Mouse (Mus musculus) erythroid progenitor cell, adult 5-6 weeks (primary cell): ENCODE results near the gene Aprt. TPM values are rescaled to one million over a fixed set of nuclear protein-coding genes. Genes with fewer than 3 reads are reported as not detected.

Experiments used
- ATAC-seq: replicated peaks from 2 replicates; pipeline ENCODE4 v1.8.0; 2016; ENCODE audit warnings: moderate number of reproducible peaks, mild to moderate bottlenecking, moderate TSS enrichment, inconsistent platforms; ENCODE audit not compliant: poor library complexity, low FRiP score, severe bottlenecking
- total RNA-seq, 2 experiments: library from RNA; stranded (forward) in 1 of 2; stranded (reverse) in 1 of 2; fragments of 150-400 nt in 1 of 2; fragments of 186-747, 209-891 nt in 1 of 2; gene quantifications; 2 replicates each; pipeline versions ENCODE4 v1.2.3 to v1.2.4; 2015 to 2017; ENCODE audit warnings: low replicate concordance in 2 of 2

Gene Aprt
- total RNA-seq, 2 experiments from 2014 or later, result 12.3 to 39.4 TPM

DNA sequence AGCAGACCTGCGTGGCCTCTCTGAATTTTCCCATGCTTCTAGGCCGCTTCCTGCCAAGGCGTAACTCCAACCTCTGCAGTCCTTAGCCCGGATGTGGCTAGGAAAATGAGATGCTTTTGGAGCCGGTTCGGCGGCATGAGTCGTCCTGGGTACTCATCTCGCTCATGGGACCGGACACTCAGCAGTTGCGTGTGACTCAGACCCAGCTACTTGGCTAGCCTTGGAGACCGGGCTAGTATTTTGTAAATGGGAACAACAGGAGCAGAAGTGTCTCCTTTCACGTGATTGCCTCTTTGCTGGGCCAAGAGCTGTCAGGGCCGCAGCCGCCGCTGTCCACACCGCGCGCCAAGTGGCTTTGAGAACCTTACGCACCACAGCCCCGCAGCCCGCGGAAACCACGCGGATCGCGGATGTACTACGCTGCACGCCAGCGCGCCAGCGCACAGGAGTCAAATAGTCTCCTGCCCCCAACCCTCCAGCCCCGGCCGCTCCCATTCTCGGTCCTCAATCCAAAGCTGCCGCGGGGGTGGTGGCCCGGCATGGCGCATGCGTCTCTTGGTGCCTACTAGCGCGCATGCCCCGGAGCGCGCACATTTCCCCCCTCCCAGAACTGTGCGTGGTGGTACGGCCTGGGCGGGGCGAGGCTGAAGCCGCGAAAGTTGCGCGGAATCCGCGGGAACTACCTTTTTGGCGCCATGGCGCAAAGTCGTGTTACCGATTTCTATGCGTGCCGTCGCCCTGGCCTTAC lies 9.2 kb downstream of the Aprt start, which contains the start of gene Cdt1:
Cdt1 (plus strand) TSS at position 655 of the 748 bp plus-strand sequence.
- ATAC-seq, result peak; percentile 88

DNA sequence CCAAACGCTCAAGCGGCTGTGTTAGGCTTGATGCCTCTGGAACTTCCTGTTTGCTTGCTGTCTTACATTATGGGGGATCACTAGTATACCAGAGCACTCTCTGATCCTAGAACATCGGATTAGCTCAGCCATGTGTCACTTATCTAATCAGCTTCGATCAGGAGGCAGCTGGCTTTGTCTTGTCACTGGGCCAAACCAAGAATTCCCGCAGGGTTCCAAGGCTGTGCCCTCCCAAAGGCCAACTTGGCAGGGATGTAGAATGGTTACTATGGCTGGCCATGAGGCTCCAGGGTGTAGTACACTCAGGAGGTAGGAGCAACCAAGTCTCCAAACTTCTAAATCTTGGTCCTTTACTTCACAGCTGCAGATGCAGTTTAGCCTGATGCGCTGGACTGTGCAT lies 9.9 kb downstream of the Aprt start:
- ATAC-seq, result peak; percentile 1; the same call in 1 of the 2 replicates

DNA sequence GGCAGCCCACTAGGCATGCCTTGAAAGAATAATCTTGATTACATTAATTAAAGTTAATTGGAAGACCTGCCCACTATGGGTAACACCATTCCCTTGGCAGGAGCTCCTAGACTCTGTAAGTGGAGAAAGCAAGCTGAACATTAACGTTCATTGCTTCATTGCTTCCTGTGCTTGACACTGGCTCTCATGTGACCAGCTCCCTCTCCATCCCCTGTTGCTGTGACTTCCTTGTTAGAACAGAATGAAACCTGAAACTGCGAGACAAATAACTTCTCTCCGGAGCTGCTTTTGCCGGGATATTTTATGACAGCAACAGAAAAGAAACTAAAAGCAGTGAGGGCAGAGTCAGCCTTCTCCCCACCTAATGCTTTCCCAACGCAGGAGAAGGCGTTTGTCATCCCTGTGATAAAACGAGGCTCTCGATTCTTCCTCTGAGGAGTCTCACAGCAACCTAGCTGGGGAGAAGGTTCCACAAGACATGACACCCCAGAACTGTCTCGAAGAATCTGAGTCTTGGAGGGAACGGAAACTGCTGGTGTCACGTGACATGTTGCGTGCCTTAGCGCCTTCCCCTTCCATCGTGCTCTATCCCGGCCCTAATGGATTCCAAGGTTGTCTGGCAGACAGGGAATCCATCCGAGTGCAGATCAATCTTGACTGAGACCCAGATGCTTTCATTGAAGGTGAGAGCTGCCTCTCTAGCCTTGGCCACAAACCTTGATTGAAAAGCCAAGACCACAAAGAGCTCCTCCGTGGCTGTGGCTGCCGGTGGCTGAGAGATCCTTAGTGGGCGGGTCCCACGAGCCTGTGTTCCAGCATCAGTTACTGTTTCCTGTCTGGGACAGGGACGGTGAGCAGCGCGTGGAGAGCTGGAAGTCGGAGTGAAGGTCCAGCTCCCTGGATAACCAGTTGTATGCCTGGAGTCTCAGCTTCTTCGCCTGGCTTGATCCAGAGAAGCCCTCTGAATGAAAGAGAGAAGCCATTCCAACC lies 12.1 kb downstream of the Aprt start:
- ATAC-seq, result no peak

DNA sequence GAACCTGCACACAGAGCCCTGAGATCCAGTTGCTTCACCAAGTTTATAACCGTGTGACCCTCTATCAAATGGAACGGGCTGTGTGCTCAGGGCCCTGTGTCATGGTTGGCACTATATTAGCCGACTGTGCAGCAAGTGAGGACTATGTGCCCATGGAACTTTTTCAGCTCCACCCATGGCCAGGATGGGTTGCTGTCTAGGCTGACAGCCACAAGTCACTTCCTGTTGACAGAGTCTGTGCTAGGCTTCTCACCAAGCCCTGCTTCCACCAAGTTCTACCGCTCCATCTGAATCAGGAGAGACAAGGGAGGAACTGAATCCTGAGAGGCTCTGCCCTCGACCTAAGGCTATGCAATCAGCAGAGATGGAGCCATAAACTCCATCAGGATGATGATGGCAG lies 15.5 kb downstream of the Aprt start:
- ATAC-seq, result no peak

DNA sequence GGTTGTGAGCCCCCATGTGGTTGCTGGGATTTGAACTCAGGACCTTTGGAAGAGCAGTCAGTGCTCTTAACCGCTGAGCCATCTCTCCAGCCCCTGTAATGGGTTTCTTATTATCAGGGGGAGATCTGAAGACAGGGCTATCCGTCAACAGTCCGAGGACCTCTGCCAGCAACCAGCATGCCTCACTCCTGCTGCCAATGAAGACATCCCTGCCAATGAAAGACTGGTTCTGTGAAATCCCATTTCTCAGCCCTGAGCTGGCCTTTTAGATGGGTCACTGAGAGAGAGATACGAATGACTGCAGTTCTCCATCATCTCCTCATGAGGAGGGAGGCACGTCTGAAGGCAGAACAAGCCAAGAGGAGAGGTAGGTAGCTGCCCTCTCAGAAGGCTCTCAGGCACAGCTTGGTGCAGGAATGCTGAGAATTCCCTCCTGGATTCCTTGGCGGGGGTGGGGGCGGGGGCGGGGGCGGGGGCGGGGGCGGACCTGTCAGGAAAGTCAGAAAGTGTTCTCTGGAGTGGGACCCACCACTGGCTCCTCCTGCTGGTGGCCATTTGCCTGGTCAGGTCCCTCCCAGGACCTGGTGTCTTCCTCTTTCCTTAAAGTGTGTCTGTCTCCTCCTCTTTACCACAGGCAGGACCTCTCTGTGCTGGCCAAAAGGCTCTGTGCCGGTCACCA lies 17.9 kb downstream of the Aprt start:
- ATAC-seq, result no peak

DNA sequence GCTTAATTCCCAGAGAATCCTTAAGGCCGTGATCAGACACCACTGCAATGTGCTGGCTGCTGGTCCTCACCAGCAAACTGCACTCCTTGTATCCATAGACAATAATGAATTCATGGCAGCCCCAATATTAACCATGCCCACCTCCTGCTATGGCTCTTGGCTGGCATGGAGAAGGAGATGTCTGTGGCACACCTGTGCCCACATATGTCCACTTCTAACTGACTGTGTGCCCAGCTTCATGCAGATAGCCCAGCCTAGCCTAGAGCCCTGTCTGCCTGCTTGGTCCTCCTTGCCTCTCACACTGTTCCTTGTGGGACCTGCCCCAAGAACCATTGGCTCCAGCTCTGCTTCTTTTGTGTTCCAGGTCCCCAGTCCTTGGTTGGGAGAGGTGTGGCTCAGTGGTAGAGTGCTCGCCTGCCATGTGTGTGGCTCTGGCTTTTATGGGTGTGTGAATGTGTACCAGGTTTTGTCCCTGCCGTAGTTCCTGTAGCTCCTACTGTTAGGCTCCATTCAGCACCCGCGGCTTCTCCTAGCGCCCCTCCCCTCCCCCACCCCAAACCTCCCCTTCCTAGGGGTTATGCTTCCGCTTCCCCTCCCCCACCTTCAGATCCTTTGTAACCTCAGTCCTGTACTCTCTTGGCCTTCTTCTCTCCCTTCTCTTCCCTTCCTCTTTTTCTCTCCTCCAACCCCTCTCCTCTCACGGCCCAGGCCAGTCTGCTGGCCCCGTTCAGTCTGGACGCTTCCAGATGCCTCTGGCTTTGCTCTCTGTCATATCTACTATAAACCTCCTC lies 19.3 kb downstream of the Aprt start:
- no peak for ATAC-seq

DNA sequence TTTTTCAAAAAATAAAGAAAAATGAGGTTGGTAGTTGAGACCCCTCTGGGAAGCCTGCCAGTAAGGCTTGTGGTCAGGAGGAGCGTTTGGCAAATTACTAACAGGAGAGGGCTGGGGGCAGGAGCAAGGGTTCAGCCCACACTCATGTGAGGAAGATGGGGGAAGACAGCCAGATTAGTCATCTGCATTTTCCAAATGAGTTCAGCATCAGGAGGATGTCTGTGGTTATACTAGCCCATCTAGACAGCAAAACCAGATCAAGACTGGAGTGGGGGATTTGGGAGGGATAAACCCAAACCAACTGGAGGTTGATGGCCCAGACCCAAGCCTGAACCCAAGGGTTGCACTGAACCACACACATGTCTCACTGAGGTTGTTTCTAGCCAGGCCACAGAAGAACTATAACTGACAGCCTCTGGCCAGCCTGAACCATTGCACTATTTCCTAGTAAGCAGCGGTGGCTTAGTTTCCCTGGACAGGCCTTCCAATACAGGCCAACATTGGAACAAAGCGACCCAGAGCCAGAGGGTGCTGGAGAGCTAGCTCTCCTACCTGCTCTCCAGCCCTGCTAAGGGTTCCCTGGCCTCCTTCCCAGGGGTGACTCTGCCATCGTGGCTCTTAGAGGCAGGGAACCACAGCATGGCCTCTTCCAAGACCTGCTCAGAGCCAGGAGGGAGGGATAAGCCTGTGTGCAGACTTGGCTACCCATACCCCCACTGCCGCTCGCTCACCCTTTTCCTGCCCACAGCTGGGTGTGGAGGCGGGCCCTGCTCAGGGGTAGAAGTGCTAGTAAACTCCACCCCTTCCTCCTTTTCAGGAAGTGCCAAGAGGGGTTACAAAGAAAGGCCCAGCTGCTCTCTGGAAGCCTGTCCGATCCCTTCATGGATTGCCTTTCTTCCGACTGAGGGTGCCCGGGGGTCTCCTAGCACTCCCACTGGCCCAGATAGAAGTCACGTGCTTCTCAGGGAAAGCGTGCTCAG lies 20.4 kb downstream of the Aprt start:
- ATAC-seq, result peak; percentile 60

DNA sequence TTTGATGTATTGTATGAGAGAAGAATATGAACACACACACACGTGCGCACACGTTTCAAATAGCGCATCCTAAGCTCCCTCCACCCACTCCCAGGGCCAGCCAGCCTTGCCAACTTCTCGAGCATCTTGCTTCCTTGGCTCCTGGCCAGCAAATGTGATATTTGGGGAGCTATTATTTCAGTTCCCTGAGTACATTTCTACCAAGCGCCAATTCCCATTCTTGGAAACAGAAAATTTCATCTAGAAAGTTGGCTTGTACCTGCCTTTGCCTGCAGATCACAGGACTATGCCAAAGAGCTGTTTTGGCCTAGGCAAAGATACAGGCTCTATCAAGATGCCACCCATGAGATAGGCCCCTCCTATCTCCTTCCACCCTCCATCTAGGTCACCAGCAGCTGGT lies 21.9 kb downstream of the Aprt start:
- ATAC-seq, result no peak

DNA sequence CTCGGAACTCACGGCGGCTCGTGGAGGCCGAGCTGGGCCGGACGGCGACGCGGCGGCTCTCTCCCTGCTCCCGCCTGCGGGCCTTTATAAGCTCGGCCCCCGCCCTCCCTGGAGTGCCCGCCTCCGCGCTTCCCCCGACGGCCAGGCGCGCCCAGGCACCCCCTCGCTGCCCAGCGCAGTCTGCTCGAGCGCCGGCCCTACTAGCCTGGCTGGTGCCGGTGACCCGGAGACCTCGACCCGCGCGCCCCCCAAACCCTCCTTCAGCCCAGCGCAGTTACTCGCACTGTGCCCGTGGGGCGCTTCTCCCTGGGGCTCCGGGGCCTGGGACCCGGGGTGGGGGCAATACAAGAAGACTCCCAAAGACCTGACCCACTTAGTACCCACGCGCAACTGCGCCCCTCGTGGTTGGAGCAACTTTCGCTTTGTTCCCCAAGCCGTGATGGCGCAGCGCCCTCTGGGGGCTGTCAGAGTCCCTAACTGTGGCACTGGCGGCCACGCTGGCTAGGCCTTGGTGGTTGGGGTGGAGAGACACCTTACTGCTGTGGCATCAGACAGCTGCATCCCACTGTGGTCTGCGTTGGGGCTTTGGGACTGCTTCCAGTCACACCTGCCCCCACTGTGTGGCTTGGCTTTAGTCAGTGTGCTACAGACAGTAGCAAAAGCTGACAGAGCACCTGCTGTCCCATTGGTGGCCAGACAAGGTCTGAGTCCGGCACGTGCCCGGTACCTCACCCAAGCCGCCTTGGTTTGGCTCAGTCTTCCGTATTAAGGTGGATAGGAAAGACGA lies 25.3 kb downstream of the Aprt start, which contains the start of gene Piezo1:
Piezo1 (minus strand) TSS at position 65 of the 787 bp plus-strand sequence.
- ATAC-seq, result peak; percentile 67

DNA sequence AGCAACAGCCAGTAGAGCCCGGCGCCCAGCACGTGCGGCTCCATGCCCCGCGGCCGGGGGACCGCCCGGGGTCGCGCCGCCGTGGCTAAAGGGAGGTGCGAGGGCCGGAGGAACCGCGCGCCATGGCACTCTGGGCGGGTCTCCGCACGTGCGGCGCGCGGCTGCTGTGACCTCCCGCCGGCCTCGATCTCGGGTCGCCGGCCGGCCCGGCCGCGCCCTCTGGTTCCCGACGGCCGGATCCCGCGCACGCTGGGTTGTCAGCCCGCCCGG lies 25.8 kb downstream of the Aprt start:
- no peak for ATAC-seq

DNA sequence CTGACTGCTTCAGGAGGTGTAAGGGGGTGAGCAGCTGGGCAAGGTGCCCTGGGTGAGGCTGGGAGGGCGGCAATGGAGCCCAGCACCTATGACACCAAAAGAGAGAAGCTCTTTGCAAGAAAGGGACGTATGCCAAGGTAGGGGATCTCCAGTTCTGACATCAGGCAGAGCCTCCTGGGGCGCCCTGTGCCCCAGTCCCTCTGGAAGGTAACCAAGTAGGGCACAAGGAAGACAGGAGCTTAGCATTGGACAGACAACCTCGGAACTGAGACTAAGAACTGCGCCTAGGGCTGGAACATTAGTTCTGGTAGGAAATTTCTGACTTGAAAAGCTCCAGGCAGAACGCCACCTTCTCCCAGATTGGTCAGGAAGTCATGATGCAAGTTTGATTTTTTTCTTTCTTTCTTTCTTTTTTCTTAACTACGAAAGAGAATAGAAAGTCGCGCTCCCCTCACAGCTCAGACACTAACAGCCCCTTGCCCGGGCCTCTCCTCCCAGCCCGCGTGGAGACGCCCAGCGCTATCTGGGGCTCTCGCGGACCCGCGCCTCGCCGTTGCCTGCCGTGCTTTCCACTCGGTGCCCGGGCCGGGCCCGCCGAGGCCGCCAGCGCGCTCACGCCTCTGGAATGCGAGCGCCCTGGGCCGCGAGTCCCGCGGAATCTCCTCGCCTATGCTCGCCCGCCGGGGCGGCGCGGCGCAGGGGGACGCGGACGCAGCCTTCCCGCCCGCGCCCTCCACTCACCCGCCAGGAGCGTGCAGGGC lies 26.3 kb downstream of the Aprt start:
- ATAC-seq, result 0 out of 2 replicates have a peak, but pooled peaks have one; percentile 15

DNA sequence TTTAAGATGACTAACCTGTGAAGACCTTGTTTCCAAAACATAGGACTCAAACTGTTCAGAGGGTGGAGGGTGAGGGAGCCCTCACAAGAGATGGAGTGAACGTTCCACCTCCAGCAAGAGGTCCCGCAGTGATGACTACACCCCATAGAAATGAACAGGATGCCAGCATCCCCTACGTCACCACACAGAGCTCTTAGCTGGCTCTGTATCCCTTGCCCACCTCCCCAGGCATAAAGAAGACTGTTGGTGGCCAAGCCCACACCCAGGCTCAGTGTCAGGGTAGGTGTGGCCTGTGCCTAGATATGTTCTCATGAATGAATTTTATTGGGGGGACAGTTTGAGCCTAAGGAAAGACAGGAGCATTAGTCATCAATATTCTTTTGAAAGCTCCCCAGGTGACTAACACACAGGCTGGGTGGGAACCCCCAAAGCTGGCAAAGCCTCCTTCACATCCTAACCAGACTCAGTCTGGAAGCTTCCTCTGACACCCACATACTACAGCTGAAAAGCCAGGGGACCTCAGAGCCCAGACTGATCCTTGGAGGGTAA lies 27.7 kb downstream of the Aprt start:
- ATAC-seq, result 0 out of 2 replicates have a peak, but pooled peaks have one; percentile 15

DNA sequence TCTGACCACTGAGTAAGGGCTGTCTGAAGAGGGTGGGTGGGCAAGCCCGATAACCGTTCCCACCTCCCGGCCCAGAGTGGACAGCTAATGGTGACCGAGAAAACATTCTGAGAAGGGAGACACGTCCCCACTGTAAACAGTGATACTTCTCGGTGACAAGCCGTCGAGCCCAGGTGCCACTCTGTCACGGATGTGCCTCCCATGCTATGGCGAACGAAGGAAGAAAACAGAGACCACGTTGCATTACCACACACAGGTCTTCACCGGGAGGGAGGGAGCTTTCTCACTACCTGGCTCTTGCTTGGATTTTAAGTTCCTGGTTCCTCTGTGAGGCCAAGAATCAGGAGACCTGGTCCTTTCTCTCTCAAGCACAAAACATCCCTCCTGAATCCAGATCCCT lies 28.4 kb downstream of the Aprt start:
- ATAC-seq, result no peak

DNA sequence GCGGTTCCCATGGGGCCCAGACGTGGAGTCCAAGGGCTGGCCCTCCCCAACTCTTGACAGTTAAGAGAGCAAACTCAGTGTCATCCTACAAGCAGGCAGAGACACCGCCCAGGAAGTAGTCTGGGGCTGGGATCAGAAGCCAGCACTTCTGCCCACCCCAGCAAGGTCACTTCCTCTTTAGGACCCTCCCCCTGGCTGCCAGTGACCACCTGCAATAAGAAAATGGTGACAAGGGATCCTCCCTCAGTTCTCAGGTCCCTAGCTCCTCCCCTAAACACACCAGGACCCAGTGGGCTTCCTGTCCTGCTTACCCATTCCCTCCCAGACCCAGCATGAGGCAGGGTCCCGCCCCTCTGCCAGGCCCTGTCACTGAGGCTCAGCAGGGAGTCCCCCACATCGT lies 28.9 kb downstream of the Aprt start:
- ATAC-seq, result peak; percentile 47

DNA sequence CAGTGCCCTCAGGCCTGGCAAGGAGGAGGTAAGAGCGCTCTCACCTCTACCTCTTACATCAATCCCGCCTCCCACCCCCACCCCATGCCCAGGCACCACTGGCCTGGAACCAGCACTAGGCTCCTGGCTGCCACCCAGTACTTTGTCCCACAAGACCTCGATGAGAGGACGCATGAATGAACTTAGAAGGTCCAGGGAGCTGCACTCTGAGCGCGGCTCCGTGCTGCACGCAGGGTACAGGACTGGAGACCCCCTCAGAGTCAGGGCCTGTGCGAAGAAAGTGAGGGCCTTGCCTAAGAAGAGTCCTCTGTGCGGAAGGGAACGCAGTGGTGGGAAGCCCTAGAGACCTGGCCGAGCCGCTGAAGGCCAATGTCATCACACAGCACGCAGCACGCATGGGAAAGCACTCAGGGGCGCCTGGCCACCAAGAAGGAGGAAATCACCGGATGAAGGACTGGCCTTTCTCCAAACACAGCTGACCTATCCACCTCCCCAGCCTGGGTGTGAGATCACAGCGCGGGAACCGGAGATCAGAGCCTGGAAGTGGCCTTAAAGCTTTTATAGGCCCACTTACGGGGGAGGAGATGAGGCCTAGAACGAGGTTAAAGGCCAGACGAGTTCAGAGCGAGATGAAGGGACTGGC lies 29.8 kb downstream of the Aprt start:
- no peak for ATAC-seq

DNA sequence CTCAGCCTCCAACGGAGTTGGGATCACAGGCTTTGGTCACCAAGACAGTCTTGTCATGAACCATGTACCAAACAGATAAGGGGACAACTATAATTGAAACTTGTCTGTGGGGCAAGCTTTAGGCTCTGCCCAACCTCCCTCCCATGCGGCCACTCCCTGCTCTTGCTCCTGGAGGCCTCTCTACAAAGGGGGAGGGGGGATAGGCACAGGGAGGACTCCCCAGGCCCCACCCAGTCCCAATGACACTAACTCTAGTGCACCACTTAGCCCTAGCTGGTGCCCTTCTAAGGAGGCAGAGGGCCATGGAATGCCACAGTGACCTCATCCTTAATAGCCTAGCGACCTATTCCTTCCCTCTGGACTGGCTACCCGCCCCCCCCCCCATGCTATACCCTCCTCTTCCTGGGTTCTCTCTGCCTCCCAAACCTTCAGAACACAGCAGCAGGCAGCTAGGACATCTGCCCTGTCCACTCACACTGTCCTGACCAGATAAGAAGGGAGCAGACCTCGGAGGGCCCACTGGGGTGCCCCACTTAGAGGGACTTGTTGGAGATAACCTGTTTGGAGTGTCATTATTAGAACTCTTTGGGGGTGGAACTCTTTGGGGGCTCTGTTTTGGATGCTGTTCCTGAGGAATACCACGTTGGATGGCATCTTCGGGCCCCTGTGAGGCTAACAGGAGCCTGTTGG lies 30.5 kb downstream of the Aprt start:
- peak; percentile 75 for ATAC-seq
